Mouse (Mus musculus) right cerebral cortex, postnatal 4 days (tissue): Measurements from ENCODE around the gene Capns1.
"Not testable (repeated sequence)": the region's sequence is repeated elsewhere in the genome, so short reads cannot be mapped to it uniquely, and the experiment has no call there.

Source experiments
- DNase-seq: peaks from one replicate; pipeline ENCODE4 v3.0.0-alpha.2; 2022

Gene Capns1

GRCm38 (mm10) chr7:30198481-30198971 lies at the start of gene Capns1:
Gene Capns1 (minus strand): TSS chr7:30198811.
- DNase-seq, result peak; percentile 40

GRCm38 (mm10) chr7:30237374-30237773 lies 38.8 kb upstream of the Capns1 start:
- DNase-seq, result not testable (repeated sequence)

DNA sequence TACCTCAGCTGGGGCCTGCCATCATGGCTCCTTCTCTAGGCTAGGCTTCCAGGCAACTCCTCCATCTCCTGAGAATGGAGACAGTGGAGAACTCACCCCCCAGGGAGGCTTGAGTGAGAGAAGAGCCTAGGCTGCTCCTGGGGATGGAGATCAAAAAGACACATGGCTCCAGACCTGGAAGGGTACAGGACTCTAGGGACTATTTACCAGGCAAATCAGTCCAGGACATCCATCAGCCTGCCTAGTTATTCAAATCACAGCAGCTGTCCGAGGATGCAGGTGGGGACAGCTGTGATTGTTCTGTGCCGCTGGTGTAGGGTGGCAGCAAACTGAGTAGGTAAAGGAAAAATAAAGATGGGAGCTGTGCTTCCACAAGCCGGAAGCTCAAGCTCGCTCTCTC lies 37.0 kb upstream of the Capns1 start, which contains the start of gene Ovol3:
TSS of gene Ovol3 (minus strand) at position 101 of the 400 bp plus-strand sequence.
- no peak for DNase-seq

DNA sequence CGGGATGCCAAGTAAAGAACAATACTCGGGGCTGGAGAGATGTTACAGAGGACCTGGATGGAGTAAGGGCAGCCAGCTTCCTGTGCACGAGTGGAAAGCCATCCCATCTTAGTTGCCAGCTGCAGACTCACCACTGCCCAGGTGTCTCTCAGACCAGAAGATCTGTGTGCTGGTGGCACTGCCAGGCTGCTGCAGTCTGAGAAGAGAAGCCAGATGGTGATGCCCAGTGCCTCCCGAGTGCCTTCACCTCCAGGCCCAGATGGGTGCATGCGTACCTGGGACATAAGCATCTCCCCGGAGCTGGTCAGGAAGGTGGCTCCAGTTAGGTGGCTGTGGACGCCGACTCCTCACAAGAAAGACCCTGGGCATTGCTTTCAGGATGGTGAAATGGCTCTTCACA lies 36.5 kb upstream of the Capns1 start:
- no peak for DNase-seq

DNA sequence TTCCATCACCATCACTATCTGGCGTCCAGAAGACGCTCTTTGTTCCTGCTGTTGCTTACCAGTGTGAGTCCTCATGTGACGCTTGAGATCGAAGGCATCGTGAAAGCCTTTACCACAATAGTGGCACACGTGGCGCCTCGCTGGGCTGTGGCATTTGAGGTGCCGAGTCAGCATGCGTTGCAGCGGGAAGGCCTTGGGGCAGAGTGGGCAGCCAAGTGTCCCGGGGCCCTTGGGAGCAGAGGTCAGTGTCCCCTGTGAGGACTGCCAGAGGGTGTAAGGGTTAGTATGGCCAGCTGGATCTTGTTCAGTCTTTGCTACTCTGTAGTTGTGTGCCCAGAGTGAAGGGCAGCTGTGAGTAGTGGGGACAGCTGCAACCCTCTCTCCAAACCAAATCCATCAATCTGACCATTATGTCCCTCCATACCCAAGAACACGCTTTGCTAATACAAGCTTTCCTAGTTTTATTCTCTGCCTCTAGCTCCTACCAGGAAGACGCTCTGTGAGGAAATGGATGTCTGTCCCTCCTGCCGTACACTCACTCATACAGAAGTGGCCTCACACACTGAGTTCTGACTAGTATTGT lies 35.8 kb upstream of the Capns1 start:
- DNase-seq, result no peak

DNA sequence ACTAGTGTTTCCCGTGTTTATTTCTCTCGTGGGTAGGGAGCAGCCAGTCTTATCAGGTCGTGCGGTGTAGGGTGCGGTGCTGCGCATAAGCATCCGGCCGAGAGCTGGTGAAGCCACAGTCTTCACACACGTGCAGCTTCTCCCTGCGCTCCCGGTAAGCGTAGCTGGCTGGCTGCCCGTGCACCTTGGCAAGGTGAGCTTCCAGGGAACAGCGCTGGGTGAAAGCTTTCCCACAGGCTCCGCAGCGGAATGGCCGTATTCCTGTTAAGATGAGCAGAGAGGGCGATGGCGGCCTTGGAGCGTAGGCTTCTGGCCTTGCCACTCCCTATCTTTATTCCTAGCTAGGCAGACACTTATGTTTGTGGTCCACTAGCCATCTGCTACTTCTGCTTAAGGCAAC lies 34.8 kb upstream of the Capns1 start:
- DNase-seq, result peak; percentile 43

GRCm38 (mm10) chr7:30232631-30233148 lies 34.1 kb upstream of the Capns1 start:
- DNase-seq, result peak; percentile 51

GRCm38 (mm10) chr7:30231669-30232454 lies 33.3 kb upstream of the Capns1 start, which contains the start of the genes Polr2i and Tbcb:
Gene Polr2i (plus strand): TSS chr7:30231948.
Gene Tbcb (minus strand): TSS chr7:30232272.
- DNase-seq, result peak; percentile 99

DNA sequence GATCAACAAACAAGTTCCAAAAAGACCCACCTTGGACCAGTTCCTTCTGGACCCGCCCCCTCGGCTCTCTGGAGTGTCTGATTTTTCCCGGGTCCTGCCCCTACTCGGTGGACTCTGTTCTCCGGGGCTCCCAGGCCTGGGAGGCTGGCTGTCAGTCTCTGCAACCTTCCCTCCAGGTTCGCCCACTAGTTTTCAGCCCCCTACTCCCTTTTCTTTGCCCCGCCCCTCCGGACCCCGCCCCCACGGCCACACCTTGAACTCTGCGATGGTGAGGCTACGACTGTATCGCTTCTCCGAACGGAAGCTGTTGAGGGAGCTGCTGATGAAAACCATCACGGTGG lies 32.7 kb upstream of the Capns1 start:
- no peak for DNase-seq

DNA sequence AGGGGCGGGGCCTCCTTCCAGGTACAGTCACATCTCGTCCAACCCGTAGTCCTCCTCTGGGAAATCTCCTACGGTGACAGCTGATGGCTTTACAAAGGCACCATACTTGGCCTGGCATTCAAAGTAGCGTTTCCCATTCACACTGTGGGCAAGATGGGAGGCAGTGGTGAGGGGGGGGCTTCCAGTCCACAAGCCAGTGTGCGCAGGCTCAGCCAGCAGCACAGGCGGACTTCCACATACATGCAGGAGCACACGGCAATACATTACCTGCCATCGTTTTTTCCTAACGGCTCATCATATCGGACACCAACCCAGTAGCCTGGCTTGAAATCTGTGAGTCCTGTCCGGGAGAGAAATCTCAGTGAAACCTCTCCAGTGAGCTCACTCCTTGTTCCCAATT lies 25.6 kb upstream of the Capns1 start:
- no peak for DNase-seq

DNA sequence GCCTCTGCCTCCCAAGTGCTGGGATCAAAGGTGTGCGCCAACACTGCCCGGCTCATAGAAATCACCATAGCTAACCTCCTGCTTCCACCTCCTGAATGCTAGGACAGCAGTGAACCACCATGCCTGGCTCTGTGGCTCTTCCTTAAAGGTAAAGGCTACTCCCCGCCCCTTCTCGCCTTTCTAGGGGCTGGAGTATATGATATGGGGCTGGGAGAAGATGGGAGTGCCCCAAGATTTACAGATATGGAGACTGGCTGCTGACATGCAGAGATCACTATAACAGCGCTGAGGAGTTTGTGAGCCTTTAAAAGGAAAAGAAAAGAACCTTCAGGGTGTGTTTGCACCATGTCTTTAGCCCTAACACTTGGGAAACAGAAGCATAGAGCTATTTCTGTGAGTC lies 23.6 kb upstream of the Capns1 start:
- DNase-seq, result no peak

- no peak for DNase-seq
These were observed 22.8 kb upstream of the Capns1 start for GRCm38 (mm10) chr7:30221433-30221832.

- no peak for DNase-seq
These were observed 21.4 kb upstream of the Capns1 start for GRCm38 (mm10) chr7:30220008-30220356.

- peak; percentile 46 for DNase-seq
These were observed 20.8 kb upstream of the Capns1 start for GRCm38 (mm10) chr7:30219293-30220007.

GRCm38 (mm10) chr7:30217277-30217676 lies 18.7 kb upstream of the Capns1 start:
- no peak for DNase-seq

DNA sequence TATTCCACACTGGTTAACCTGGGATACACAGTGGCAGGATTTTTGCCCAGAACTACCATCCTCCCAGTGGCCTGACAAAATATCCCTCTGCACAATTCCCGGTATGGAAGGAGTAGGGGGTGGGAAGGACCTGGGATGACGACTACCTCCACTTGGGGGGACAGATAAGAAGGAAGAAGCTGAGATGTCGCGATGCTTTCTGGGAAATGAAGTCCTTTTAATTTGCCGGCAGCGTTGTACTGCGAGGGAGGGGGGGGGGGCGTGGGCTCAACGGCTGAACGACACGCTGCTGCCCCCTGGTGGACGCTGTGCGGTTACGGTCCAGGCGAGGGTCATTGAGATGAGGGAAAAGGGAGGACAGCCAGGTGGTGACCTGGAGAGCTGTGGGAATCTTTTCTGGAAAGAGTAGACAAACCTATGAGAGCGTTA lies 18.1 kb upstream of the Capns1 start:
- peak; percentile 90 for DNase-seq

DNA sequence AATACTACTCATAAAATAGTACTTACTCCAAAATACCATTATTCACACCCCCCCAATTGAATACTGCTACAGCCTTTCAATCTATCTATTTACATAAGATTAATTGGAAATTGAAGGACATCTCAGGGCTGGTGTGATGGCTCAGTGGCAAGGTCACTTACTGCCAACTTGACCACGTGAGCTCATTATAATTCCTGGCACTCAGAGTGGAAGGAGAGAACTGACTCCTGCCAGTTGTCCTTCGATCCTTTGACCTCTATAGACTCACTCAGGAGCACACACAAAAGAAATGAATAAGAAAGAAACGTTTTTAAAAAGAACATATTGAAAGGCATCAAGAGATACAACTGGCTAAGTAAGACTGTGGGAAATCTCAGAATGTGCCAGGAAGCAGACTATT lies 17.3 kb upstream of the Capns1 start:
- no peak for DNase-seq

GRCm38 (mm10) chr7:30213881-30214280 lies 15.3 kb upstream of the Capns1 start:
- no peak for DNase-seq

DNA sequence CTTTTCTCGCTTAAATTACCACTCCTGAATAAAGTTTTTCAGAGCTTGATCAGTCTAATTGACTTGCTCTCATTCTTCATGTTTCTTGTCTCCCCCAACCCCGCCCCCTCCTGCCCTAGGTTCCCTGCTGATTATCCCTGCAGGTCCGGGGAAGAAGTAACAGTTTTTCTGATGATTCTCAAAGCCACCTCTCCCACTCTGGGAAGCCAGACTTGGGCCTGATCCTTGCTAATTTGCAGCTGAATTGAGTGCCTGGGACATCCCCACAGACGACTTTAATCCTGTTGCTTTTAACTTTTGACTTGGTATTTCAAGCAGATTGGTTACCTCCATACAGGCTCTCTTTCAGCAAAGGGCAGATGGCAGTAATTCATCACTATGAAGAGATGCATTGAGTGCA lies 12.4 kb upstream of the Capns1 start:
- DNase-seq, result no peak

DNA sequence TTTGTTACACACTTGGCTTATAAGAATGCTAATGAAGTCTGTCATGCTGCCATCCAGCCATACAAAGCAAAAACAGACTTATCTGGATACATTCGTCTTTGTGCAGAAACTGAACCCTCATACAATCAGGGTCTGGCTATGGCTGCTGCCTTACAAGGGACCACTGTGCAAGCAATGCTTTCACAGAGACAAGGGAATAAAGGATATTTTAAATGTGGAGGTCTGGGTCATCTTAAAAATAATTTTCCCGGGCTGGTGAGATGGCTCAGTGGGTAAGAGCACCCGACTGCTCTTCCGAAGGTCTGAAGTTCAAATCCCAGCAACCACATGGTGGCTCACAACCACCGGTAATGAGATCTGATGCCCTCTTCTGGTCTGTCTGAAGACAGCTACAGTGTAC lies 7.8 kb upstream of the Capns1 start:
- DNase-seq, result not testable (repeated sequence)

GRCm38 (mm10) chr7:30205383-30205782 lies 6.8 kb upstream of the Capns1 start:
- DNase-seq, result peak; percentile 54

DNA sequence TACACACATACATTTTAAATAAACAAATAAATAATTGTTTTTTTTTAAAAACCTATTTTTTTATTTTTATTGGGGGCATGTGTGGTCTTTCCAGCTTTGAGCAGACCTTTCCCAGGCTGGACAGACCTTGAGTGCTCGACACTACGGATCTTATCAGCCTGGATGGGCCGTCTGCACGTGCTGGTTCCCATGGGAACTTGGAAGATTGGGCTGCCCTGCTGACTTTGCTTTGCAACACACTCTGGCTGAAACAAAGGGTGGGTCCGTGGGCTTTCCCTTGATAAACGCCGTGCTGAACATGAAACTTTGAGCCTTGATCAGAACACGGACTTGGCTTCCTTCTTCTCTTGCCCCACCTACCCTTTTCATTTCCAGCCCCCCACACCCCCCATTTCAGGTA lies 5.8 kb upstream of the Capns1 start:
- DNase-seq, result no peak

DNA sequence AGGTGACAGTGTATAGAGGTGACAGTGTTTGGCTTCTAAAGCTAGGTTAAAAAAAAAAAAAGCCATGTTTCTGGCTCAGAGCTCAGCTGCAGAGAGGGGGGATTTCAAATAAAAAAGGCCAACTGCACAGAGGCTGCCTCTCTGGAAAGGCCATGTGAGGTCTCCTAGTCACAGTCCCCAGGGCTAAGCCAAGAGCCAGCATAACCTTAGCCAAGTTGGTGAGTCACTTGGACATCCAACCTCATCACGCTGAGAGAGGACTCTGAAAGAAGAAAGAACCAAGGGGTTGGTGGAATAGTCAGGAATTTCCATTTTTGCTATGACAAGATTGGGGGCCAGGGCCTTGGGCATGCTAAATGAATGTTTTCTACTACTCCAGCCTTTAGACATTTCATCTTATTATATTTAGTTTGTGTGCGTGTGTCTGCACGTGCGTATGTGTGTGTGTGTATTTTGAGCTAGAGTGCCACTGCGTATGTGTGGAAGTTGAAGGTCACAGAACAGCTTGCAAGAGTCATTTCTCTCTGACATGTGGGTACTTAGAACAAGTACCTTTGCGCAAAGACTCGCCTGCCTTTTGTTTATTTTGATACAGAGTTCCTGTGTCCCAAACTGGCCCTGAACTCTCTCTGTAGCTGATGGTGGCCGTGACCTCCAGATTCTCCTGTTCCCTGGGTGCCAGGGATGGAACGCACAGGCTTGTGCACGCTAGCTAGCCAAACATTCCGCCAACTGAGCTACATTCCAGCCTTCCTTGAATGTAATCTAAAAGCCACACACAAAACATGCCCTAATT lies 4.5 kb upstream of the Capns1 start:
- no peak for DNase-seq
